Mouse (Mus musculus) frontal cortex, adult 2 months (tissue): ENCODE measurements around the gene Pex16. TPM values are rescaled to one million over a fixed set of nuclear protein-coding genes. Genes with fewer than 3 reads are reported as not detected.

ENCODE experiments used
- DNase-seq, 2 experiments: peaks; one replicate each; pipeline ENCODE4 v3.0.0; 2022; ENCODE audit warnings: low spot score in 1 of 2; ENCODE audit errors: extremely low spot score in 1 of 2
- polyA plus RNA-seq: library from polyadenylated mRNA; depleted of rRNA; stranded (reverse); fragments of >200 nt; gene quantifications from 2 replicates; pipeline ENCODE4 v1.2.3, GENCODE M21; 2012; rRNA removed

Pex16 gene
- polyA plus RNA-seq, 1 experiment = 46.2 TPM

GRCm38 (mm10) chr2:92408309-92409045 lies 34.0 kb downstream of the Pex16 start:
- DNase-seq = no peak

- DNase-seq = no peak
Measured at GRCm38 (mm10) chr2:92411705-92412104, 37.2 kb downstream of the Pex16 start.

- DNase-seq = no peak
Measured at GRCm38 (mm10) chr2:92421723-92422387, 47.4 kb downstream of the Pex16 start.

GRCm38 (mm10) chr2:92422388-92423135 lies 48.1 kb downstream of the Pex16 start:
- no peak for DNase-seq

GRCm38 (mm10) chr2:92423156-92423555 lies 48.7 kb downstream of the Pex16 start:
- no peak for DNase-seq

- DNase-seq = peak; percentile 82 to 92
Measured at GRCm38 (mm10) chr2:92423702-92424461, 49.4 kb downstream of the Pex16 start.

- DNase-seq = peak; percentile 69 to 76
Measured at GRCm38 (mm10) chr2:92424462-92425308, 50.2 kb downstream of the Pex16 start.

- DNase-seq = no peak
Measured at GRCm38 (mm10) chr2:92425366-92425765, 50.9 kb downstream of the Pex16 start.

GRCm38 (mm10) chr2:92426426-92426825 lies 52.0 kb downstream of the Pex16 start:
- DNase-seq = no peak

GRCm38 (mm10) chr2:92427882-92428281 lies 53.4 kb downstream of the Pex16 start:
- DNase-seq = peak; percentile 83 to 91

GRCm38 (mm10) chr2:92430089-92430488 lies 55.6 kb downstream of the Pex16 start:
- no peak for DNase-seq

Other genes with a start within 250 kb of the Pex16 start
- 0.50 and 0.66 TPM in 2 replicates for gene Large2, start 193 bp downstream of the Pex16 start, polyA plus RNA-seq
- gene 1700029I15Rik, start 7.9 kb downstream of the Pex16 start, polyA plus RNA-seq = 6.9 and 7.5 TPM in 2 replicates
- gene Mapk8ip1, start 26.6 kb downstream of the Pex16 start, polyA plus RNA-seq = 288 and 299 TPM in 2 replicates
- gene Cry2, start 59.4 kb downstream of the Pex16 start, polyA plus RNA-seq = 94.1 and 100 TPM in 2 replicates
- gene Slc35c1, start 85.9 kb downstream of the Pex16 start, polyA plus RNA-seq = 13.3 and 14.7 TPM in 2 replicates
- gene Chst1, start 225.0 kb downstream of the Pex16 start, polyA plus RNA-seq = 229 and 239 TPM in 2 replicates